Mouse (Mus musculus): ENCODE measurements around the gene Ccdc110. TPM values are rescaled to one million over a fixed set of nuclear protein-coding genes. Genes with fewer than 3 reads are reported as not detected.

Ccdc110 gene
- total RNA-seq, 4 experiments from 2014 or later = 0.45 to 1.2 (median 0.67) TPM

- no peak for DNase-seq (ENCODE audit: low spot score in 2 of 2)
These were observed 41.5 kb downstream of the Ccdc110 start for GRCm38 (mm10) chr8:45975837-45976468.

DNA sequence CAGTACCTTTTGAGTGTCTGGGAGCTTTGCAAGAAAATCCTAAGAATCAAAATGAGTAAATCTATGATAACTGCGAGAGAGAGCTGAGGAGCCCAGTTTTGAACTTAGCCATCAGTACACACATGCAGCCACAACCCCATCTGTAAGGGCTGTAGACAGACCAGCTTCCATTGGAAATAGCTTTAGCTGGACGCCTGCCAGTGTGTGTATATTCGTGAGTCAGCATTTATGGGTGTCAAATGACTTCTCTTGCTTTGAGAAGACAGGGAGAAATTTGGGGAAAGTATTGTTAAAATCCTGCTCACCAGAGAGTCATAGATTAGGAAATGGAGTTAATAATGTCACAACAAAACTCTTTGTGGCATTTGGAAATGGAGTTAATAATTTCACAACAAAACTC lies 52.2 kb downstream of the Ccdc110 start:
- no peak for DNase-seq (ENCODE audit: low spot score in 2 of 2)

DNA sequence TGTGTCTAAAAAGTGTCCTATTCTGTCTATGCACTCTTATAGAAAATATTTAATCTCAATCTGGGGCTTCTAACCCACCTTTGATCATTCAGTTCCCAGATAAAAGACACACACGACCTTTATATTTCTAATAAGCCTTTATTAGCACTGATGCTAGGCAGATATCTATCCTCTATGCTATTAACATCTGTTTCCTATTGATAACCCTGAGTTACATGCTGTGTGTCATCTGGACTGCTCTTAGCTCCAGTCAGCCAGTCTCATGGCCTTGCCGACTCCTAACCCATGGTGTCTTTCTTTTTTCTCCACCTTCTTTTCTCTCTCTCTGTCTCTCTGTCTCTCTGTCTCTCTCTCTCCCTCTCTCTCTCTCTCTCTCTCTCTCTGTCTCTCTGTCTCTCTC lies 53.8 kb downstream of the Ccdc110 start:
- no peak for DNase-seq (ENCODE audit: low spot score in 2 of 2)

- DNase-seq (ENCODE audit: low spot score in 2 of 2) = no peak
These were observed 56.4 kb downstream of the Ccdc110 start for GRCm38 (mm10) chr8:45990631-45991310.

Other genes starting within 250 kb of the Ccdc110 start
- gene Pdlim3, start 49.2 kb upstream of the Ccdc110 start, total RNA-seq (2022) = 1 to 10 TPM in 2 of 4 experiments, under 1 TPM in 2; 0.97 to 2.0 (median 1.3) TPM
- gene 1700029J07Rik, start 40.6 kb downstream of the Ccdc110 start, total RNA-seq (2022) = 1 to 10 TPM; 2.5 to 4.6 (median 3.7) TPM
- 10 to 100 TPM; 48.2 to 55.4 (median 53.8) TPM for gene Ufsp2, start 40.9 kb downstream of the Ccdc110 start, total RNA-seq (2022)
- gene Lrp2bp, start 64.7 kb downstream of the Ccdc110 start, total RNA-seq (2022) = under 1 TPM; 0.18 to 0.91 (median 0.43) TPM
- 1 to 10 TPM; 7.5 to 8.7 (median 8.4) TPM for gene Ankrd37, start 71.1 kb downstream of the Ccdc110 start, total RNA-seq (2022)
- 10 to 100 TPM; 21.7 to 27.2 (median 25.2) TPM for gene Cfap97, start 217.2 kb downstream of the Ccdc110 start, total RNA-seq (2022)
- 10 to 100 TPM; 39.4 to 46.0 (median 42.8) TPM for gene Snx25, start 217.5 kb downstream of the Ccdc110 start, total RNA-seq (2022)